Mouse (Mus musculus) adrenal gland, postnatal 10 days (tissue): ENCODE measurements around the gene Itga7. TPM values are rescaled to one million over a fixed set of nuclear protein-coding genes. Genes with fewer than 3 reads are reported as not detected.

Experiments
- DNase-seq: peaks from one replicate; pipeline ENCODE4 v3.0.0; 2021; ENCODE audit warnings: mixed read lengths
- total RNA-seq, 2 experiments: library from RNA; stranded (reverse); gene quantifications; 2 replicates each; pipeline ENCODE4 v1.2.3; 2021

Gene Itga7
- total RNA-seq, 2 experiments from 2014 or later, result 24.4 to 36.7 TPM

DNA sequence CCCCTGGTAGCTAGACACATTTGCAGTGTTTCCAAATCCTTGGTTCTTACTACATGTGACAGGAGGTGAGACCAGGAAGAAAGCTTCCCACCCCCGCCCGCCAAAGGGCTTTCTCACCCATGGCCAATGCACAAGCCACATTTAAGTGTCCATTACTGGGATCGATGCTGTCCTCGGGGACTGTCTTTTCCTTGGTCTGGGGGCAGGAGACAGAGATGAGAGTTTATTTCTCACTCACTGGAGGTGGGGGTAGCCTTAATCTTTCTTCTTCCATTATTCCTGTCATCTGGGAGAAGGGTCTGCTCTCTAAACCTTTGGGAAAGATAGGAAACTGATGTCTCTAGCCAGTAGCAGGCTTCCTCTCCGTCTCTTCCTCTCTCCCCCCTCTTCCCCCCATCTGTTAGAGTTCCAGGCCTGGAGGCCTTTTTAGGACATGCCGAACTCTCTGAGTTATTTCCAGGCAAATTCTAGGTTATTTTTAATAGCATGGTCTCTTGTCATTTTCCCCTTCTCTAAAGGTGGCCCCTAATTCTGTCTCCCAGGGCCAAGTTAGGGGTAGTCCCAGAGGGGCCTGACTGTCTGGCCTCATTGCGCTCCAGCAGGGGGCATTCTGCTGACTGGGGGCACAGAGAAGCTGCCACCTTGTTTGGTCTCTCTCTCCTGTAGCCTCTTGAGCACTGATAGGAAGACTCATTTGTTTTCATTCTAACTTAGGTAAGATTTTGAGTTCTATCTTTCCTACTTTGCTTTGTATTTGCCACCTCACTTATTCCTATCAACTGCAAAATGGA is 1.6 kb downstream of the Itga7 start:
- no peak for DNase-seq

DNA sequence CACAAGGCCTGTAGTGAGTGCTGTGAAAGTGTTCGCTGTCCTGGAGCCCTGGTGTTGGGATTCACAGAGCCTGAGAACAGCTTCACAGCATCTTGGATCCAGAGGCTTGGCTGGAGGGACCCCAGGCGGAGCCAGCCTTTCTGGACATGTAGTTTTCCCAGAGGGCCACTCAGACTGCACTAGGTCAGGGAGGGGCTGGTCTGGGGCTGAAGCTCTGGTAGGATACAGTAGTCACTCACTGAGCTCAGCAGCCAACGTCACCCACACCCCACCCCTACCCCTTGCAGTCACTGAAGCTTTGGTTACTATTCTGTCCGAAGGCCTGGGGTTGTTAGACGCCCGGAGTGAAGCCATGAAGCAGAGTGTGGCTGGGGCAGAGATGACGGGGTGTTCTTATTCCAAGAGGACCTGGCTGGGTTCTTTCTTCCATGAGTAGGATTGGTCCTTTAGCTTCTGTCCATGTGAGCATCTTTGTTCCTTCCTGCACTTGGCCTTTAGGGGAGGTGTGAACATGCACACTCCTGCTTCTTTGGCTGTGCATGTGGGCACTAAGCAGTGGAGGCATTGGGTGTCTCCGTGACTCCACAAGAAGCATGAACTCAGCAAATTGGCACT is 2.3 kb downstream of the Itga7 start:
- DNase-seq, result no peak

DNA sequence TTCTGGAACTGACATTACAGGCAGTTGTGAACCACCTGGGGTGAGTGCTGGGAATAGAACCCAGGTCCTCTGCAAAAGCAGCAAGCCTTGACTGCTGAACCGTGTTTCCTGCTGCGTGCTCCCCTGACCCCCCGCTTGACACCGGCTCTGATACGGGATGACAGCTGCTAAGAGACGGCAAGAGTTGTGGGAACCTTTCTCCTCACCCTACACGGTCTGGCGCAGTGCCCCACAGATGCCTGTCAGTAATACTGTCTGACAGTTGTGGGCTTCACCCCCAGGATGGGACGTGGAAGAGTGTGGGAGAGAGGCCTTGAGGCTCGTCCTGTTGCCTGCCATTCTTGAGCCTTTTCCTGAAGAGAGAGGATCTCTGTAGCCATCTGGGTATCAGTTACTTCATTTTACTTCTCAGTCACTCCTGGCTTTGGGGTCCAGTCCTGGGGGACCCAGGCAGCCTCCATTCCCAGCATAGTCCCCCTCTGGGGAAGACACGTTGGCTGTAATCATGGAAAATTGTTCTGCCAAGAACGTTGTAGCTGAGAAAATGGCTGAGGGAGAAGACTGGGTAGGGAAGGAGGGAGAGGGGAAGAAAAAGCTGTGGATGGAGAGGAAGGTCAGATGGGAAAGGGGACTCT is 4.3 kb downstream of the Itga7 start:
- peak; percentile 44 for DNase-seq

DNA sequence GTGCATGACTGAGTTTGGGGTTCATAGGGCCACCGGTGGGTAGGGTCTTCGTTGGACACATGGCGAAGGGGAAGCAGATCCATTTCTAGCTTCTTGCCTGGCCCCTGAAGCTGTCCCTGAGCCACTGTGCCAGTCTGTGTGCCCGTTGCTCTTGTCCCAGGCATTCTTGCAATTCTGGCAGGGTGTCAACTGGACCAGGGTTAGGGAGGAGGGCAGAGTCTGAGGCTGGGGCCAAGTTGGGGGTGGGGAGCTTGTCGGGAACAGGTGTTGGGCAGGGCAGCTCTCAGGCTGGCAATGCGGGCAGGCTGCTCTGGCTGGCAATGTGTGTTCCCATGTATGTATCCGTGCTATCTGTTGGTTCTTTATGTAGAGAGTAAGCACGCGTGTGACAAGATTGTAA is 4.8 kb downstream of the Itga7 start:
- peak; percentile 86 for DNase-seq

DNA sequence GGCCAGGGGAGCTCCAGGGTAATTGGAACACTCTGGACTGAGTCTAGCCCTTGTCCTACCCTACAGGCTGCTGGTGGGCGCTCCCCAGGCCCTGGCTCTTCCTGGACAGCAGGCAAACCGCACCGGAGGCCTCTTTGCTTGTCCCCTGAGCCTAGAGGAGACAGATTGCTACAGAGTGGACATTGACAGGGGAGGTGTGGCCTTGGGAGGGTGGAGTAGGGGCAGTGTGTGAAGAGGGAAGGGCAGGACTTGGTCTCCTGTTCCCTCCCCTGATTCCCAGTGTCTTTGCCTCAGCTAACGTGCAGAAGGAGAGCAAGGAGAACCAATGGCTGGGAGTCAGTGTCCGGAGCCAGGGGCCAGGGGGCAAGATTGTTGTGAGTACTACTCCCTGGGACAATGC is 5.4 kb downstream of the Itga7 start:
- DNase-seq, result peak; percentile 59

DNA sequence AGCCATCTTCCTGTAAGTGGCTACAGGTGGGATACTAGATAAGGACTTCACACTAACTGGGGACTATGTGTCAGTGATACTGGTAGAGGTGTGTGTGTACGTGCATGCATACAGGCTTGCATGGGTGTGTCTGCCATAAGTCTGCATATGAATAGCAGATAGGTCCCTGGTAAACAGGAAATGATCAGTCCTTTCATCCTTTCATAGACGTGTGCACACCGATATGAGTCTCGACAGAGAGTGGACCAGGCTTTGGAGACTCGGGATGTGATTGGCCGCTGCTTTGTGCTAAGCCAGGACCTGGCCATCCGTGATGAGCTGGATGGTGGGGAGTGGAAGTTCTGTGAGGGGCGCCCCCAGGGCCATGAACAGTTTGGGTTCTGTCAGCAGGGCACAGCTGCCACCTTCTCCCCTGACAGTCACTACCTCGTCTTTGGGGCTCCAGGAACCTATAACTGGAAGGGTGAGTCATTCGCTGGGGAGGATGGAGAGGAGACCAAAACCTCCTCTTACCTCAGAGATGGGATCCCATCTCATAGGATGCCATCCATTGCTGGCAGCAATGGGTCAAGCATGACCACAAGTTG is 7.0 kb downstream of the Itga7 start:
- DNase-seq, result no peak

DNA sequence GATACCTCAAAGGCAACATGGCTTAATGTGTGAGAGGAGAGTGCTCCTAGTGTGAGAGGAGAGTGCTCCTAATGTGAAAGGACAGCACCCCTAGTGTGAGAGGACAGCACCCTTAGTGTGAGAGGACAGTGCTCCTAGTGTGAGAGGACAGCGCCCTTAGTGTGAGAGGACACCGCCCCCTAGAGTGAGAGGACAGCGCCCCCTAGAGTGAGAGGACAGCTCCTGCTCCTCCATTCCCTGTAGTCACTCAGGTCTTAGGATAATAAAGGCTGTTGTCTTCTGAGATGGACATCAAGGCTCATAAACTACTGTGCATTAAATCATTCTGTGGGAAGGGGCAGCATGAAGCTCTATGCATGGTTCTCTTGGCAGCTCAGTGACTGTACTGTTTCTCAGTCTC is 12.1 kb downstream of the Itga7 start:
- peak; percentile 73 for DNase-seq

DNA sequence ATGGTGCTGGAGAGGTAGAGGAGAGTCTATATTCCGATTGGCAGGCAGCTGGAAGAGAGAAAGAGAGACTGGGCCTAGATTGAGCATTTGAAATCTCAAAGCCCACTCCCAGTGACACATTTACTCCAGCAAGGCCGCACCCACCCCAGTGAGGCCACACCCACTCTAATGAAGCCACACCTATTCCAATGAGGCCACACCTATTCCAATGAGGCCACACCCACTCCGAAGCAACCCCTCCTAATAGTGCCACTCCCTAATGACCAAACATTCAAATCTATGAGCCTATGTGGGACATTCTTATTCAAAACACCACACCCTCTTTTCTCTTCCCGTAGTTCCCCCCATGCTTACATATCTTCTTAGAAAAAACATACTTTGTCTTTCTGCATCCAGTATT is 13.9 kb downstream of the Itga7 start:
- DNase-seq, result no peak

DNA sequence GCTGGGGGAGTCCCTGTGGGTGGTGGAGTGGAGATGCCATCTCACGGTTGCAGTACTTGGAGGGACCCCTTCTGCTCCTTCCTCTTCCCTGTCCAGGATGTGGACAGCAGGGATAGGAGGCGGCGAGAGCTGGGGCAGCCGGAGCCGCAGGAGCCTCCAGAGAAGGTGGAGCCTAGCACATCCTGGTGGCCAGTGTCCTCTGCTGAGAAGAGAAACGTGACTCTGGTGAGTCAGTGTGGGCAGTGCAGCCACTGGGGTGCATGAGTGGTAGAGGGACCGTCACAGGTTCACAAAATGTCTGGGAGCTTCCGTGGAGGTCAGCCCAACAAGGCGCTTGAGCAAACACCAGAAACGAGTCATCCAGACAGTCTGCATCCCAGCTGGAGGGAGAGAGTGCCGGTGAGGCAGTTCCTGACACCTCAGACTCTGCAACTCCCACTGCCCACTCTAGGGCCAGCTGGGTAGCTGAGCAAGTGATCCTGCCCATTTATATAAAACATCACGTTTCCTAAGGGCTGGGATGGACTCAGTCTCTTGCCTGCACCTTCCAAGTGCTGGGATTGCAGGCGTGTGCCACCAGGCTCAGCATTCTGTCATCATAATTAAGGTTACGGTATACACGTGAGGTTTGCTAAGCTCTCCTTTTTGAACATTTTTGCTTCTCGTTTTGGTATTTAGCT is 16.7 kb downstream of the Itga7 start:
- no peak for DNase-seq

DNA sequence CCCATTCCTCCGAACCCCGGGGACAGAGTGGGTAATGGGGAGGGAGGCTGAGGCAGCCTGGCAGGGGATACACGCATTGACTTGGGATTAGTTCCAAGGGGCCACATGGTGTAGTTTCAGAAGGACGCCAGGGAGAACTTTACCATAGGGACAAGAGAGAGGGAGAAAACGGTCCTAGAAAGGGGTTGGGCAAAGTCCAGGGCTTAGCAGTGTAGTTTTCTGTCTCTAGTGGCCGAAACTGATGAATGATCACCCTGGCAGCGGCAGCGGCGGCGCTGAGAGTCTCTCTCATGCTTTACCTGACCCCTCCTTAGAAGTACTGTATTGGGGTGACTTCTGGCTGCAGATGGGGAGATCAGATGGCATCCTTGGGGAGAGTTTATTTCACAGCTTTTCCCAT is 24.7 kb downstream of the Itga7 start:
- no peak for DNase-seq

DNA sequence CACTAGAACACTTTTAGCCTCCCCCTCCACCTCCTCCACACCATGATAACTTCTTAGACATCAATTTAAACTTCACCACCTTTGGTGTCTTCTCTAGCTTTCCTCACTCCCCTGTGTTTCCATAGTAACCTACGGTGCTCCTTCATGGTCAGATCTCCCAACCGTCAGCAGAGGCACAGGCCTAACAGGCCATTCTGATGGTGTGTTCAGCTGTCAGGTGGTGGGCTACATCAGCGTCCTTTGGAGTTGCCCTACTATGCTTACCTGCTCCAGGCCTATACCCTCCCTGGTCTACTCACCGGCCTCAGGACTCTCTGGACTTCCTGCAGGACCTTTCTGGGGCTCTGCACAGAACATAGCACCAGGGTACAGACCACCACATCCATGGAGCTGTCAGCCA is 26.5 kb downstream of the Itga7 start:
- no peak for DNase-seq

DNA sequence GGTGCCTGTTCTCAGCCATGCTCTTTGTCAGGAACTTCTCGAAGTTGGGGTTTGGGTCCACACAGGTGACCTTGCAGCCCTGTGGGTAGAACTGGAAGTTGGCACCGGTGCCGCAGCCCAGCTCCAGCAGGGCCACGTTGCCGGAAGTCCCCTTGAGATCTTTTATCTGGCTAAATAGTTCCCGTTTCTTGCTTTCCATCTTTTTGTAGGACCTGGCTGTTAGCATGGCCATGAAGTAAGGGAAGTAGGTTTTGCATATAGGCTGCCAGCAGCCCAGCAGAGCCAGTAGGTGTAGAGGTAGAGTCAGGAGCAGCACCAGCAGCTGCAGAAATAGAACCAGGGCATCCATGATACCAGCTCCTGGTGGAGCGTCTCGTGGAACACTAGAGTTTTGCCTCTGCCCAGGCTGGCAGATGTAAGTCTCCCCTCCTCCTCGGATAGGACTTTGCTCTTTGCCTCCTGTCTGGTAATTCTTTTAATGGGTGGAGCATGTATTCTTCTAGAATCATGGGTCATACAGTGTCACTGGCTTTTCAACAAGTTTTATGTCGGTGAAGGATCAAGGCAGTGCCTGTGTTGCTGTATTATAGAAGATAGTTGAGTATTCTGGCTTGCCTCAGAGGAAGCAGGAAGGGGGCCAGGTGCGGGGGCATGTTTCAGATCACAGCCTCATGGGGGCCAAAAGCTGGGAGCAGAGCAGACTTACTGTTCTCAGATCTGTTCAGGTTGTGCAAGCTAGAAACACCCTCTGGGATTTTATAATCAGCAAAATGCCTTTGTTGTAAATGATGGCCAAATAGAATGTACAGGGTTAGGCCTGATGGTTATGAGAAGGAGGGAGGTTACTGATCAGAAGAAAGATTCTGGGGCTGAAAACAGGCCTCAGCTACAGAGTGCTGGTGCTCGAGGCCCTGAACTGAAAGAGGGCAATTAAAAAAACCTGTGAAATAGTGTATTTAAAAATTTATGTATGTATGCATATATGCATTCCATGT is 27.3 kb downstream of the Itga7 start, which contains the start of gene Mettl7b:
Gene Mettl7b (minus strand): TSS at position 399 of the 995 bp plus-strand sequence.
- DNase-seq, result no peak

DNA sequence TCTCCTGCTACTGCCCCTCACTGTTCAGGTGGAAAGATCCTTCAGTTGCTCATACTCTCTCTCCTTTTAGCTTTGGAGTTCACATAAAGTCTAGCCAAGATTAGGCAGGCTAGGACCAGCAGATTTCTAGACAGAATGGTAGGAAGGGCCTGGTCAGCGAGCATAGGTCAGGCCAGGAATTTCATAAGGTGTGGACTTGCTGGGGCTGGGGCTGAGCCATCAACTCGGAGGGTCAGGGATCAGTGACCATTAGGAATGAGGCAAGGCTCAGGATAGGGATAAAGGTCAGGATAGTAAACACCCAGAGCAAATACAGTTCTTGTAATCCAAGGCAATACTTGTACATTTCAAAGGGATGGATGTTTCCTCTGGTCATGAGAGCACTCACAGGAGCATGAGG is 31.3 kb downstream of the Itga7 start:
- DNase-seq, result no peak

DNA sequence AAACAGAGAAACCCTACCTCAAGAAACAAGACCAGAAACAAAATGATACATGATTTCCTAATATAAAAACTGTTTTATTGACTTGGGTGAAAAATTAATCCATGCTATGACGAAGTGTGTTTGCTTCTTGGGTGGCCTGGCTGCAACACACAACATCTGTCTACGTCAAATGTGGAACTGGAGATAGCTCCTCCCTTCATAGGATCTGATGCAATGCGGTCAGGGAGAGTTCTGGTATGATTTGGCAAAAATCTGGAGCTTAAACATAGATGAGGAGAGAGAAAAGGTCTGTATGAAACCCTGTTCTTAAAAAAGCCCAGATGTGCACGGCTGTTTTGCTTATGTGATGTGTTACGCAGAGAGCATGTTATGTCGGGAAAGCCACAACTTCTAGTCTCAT is 32.3 kb downstream of the Itga7 start:
- DNase-seq, result no peak

DNA sequence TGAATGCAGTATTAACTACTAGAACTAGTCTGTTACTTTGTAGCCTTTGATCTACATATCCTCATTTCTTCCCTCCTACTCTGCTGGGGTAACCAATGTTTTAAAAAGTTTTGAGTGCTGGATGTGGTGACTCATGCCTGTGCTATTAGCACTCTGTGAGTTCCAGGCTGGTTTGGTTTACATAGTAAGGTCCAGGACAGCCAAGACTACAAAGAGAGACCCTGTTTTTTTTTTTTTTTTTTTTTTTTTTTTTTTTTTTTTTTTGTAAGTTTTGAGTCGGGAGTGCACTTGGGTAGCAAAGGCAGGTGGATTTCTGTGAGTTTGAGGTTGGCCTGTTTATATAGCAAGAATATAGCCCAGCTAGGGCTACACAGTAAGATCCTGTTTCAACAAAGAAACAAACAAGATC is 34.7 kb downstream of the Itga7 start:
- no peak for DNase-seq

DNA sequence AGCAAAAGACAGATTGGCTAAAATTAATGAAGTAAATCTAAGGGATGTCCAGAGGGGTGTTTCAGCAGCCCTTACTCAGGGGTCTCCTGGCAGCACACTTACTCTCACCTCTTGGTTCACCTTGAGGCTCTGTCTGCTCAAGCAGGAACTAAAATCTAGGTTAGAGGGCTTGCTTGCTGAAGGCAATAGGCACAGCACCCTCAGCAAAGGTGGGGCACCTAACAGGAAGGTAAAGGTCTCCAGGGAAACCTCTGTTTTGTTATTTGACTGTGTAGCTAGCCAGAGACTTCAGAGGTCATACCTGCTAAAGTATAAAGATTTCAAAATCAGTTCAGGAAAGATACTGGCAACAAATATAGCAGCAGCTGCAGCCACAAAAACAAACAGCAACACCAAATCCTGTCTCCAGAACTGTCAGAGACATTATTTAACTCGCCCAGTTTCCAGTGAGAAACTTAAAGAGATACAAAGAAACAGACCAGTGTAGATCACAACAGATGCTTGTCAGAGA is 37.2 kb downstream of the Itga7 start:
- no peak for DNase-seq

DNA sequence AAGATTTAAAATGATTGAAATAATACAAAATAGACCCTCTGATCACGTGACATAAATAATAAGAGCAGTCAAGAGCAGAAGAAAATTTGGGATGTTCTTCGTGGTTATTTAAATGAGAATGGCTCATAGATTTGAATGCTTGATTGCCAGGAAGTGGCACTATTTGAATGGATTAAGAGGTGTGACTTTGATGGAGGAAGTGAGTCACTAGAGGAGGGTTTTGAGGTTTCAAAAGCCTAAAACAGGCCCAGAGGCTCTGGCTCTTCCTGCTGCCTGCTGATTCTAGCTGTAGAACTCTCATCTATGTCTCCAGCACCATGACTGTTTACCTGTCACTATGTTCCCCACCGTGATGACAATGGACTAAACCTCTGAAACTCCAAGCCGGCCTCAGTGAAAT is 39.2 kb downstream of the Itga7 start:
- no peak for DNase-seq

DNA sequence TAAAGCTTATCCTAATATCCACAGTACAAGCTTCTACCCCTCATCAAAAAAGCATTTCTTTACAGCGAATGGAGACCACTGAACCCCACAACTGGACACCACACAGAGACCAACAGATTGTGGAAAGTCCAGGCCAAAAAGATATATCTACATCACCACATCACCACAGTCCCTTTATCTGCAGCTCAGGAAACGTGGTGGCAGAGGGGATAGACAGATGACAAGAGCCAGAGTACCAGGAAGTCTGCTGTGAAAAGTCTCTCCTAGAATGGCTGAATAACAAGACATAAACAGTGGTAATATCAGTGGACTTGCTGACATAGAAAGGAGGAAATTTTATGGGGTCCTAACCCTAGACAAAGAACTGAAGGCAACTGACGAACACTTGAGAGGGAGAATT is 42.8 kb downstream of the Itga7 start:
- no peak for DNase-seq

DNA sequence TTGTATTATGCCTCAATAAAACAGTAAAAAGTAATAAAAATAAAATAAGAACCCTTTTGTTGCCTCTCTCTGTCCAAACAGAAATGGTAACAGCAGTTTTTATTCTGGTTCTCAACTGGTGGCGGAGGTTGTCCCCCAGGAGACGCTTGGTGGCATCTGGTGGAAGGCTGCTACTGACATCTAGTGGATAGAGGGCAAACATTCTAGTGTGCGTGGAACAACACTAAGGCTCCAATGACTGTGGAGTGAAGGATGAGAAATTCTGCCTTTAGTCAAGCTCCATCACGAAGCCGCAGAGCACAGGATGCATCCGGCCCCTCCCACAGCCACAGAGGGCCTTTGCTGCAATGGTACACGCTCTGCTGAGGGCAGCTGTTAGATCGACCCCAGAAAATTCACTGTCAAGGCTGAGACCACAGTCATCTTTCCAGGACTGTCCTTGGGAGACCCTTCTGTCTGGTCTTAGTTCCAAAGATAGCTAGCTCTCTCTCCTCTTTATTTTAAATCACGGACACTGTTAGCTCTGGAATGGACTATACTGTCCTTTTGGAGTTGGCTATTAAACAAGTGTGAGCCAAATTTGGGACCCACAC is 44.0 kb downstream of the Itga7 start:
- peak; percentile 60 for DNase-seq

DNA sequence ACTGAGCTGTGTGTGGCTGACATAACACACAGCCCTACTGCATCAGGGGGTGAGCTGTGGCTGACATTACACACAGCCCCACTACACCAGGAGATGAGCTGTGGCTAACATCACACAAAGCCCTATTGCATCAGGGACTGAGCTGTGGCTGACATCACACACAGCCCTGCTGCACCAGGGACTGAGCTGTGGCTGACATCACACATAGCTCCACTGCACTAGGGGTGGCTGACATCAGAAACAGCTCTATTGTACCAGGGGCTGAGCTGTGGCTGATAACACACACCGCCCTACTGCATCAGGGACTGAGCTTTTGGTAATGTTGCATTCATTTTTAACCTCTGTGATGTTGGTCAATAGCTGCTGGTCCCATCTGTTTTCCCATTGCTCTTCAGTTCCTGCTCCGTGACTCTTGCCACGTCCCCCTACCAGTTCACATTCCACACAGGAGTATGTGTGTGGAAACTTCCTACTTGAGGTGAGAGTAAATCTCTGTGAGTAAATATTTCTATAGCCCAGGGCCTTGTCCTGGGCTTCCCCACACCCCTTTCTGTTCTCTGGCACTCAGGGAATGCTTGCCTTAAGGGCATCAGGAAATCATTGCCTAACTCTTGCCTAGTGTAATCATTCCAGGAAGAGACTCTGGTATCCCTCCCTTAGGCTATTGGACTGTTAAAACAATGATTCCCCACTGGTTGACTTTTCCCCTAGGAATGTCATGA is 47.2 kb downstream of the Itga7 start:
- DNase-seq, result no peak
